Mouse (Mus musculus): ENCODE measurements around the gene Ryr2. TPM values are rescaled to one million over a fixed set of nuclear protein-coding genes. Genes with fewer than 3 reads are reported as not detected.
"Not testable (repeated sequence)": the region's sequence is repeated elsewhere in the genome, so short reads cannot be mapped to it uniquely, and the experiment has no call there.

The Ryr2 gene
- polyA plus RNA-seq, 1 experiment, result 0.24 TPM

- no peak for DNase-seq (ENCODE audit: low read depth)
Measured at GRCm38 (mm10) chr13:11945740-11946139, 161.0 kb downstream of the Ryr2 start.

DNA sequence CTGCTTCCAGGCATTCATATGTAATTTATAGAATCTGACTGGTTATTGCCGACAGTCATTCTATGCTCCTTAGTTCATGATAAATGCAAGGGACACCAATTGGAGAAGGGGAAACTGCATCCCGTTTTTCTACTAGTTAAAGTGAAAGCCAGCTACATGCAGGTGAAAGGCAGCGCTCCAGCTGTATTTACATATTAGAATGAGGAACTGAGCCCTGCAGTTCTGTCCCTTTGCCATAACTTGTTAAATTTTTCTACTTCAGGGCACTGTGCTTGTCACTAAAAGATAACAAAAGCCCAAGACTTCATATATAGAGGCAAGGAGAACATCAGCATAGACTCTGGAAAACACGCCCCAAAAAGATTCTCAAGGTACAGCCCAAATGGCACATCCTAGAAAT lies 165.0 kb downstream of the Ryr2 start:
- DNase-seq (ENCODE audit: low read depth), result no peak

DNA sequence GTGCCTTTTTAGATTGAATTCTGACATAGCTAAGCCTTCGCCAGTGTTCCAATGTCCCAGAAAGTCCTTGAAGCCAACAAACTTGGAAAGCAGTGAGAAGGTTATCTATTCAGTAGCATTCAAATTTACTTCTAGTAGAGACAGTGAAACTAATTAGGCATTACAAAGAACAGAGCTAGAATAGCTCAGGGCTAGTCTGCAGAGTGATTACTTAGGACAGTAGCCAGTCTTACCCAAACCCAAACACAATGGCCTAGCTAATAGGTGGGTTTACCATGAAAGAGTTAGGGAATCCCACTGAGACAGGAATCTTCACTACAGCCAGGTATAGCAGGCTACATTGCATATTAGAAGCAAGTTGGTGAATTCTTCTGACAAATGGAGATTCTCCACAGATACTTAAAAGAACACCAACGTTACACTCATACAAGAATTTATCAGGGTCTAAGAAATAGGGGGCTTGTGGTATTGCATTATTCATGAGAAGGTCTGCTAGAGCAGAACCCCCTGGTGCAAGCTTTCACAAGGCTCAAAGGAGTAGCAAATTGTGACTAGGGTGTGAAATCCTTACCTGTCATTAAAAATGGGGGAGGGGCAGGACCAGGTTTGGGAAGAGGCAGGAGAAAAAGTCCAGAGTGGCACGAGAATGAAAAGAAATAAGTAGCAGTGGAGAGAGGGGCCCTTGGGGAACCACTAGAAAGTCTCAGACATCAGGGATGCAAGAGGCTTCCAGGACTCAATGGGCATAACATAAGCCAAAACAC lies 172.3 kb downstream of the Ryr2 start:
- not testable (repeated sequence) for DNase-seq (ENCODE audit: low read depth)

- DNase-seq (ENCODE audit: low read depth), result no peak
Measured at GRCm38 (mm10) chr13:11933334-11933733, 173.4 kb downstream of the Ryr2 start.

DNA sequence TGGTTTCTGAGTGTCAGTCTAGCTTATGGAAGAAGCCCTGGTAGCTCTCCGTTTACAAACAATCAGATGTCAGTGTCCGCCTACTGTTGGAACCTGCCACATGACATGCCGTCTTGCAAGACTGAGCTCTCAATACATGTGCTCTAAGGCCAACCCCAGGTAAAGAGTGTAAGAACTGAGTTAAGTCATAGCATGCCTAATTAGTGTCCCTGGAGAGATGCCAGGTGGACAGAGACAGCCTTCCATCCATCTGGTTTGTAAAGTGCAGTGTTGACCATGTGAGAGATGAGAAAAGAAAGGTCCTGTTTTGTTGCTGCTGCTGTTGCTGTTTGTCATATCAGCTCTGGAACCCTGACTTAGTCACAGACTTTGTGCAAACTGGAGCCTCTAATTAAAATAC lies 178.0 kb downstream of the Ryr2 start:
- DNase-seq (ENCODE audit: low read depth), result no peak

DNA sequence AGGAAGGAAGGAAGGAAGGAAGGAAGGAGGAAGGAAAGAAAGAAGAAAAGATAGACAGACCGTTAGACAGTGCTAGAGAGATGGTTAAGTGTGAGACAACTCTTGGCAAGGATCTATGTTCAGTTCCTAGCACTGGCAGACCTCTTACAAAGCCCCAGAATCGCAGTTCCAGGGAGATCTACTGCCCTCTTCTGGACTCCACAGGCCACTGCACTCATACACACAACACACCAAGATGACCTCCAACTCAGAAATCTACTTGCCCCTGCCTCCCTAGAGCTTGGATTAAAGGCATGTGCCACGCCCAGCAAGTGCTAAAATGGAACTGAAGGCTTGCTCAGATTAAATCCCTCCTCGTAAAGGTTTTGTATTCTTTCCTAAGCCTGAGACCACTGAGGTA lies 179.0 kb downstream of the Ryr2 start:
- no peak for DNase-seq (ENCODE audit: low read depth)

- no peak for DNase-seq (ENCODE audit: low read depth)
Measured at GRCm38 (mm10) chr13:11926720-11927500, 179.8 kb downstream of the Ryr2 start.

DNA sequence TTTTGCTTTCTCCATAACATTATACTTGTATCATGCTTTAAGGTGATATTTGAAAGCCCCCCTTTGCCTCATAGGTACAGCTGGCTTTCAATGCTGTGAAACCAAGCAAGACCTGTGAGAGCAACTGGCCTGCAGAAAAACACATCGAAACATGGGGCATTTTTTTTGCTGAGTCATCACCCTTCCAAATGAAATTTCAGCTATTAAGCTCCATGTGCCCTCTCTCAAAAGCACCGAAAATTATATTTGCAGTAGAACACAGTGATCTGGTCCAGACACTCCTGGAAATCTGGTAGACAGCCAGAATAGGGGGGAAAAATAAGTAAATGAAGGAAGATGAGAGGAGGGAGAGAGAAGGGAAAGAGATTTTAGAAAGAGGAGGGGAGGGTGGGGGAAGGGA lies 180.5 kb downstream of the Ryr2 start:
- no peak for DNase-seq (ENCODE audit: low read depth)

DNA sequence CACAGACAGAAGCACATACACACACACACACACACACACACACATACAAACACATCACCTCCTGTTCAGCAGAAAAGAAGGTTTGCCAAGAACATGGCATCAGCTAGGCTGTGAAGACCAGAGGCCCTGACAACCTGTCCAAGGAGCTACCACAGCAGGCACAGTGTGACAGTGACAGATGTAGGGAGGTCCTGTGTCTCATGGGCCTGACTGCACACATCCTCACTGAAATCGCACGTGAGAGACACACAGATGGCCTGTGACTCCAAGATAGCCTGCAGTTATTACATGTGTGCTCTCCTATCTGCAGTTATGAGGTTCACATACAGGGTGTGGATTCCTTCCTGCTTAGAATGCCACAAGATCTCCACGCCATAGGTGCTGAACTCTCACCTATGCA lies 182.0 kb downstream of the Ryr2 start:
- DNase-seq (ENCODE audit: low read depth), result no peak

DNA sequence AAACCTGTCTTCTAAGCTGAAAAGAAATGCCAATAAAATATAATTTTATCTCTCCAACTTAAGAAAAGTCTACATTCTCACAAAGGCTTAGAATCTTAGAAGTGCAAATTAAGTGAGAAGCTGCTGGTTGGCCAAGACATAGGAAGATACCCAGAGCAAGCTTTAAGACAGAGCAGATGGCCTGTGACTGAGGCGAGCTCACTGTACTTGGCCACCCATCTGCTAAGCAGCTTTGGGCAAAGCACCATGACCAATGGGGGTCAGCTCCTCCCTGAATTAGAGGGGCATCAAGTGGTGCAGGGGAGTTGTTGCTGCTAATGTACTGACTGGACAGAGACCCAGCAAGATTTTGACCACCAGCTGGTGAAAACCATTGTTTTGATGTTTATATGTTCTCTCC lies 186.2 kb downstream of the Ryr2 start:
- no peak for DNase-seq (ENCODE audit: low read depth)

- DNase-seq (ENCODE audit: low read depth), result no peak
Measured at GRCm38 (mm10) chr13:11919448-11919847, 187.3 kb downstream of the Ryr2 start.

GRCm38 (mm10) chr13:11915619-11916018 lies 191.1 kb downstream of the Ryr2 start:
- no peak for DNase-seq (ENCODE audit: low read depth)

GRCm38 (mm10) chr13:11914682-11915081 lies 192.1 kb downstream of the Ryr2 start:
- no peak for DNase-seq (ENCODE audit: low read depth)

DNA sequence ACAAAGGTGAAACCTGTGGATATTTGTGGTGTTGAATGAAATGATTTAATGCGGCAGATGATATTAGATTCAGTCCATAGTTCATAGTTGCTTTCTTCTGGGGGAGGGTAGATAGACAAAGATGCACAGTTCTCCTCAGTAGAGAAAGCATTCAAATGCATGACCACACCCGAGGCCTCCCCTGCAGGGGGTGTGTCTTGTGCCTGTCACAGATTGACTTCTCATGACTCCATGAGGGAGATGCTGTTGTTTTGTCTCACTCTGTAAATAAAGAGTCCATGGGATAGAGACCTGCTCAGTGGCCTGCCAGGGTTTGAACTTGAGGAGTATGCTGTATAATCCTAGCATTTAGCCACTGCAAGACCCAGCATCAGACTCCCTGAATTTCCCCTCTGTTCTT lies 194.5 kb downstream of the Ryr2 start:
- no peak for DNase-seq (ENCODE audit: low read depth)

GRCm38 (mm10) chr13:11908123-11908522 lies 198.6 kb downstream of the Ryr2 start:
- DNase-seq (ENCODE audit: low read depth), result no peak

- no peak for DNase-seq (ENCODE audit: low read depth)
Measured at GRCm38 (mm10) chr13:11905126-11905525, 201.6 kb downstream of the Ryr2 start.

- no peak for DNase-seq (ENCODE audit: low read depth)
Measured at GRCm38 (mm10) chr13:11903272-11903671, 203.5 kb downstream of the Ryr2 start.

DNA sequence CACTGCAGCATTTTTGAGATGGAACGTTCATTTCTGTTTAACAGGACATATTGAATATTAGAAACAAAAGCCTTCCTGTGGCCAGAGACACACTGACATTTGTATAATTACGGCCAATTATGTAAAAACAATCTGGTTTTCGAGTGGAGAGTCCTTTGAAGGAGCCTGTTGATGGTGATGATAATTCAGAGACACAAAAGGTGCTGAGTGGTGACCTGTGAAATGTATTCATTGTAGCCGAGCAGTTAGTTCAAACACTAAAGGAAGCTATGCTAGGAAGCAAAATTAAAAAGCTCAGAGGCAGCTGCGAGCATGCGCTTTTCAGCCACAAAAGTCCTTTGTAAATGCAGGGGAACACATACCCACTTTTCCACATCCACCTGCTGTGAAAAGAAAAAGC lies 203.9 kb downstream of the Ryr2 start:
- no peak for DNase-seq (ENCODE audit: low read depth)

- no peak for DNase-seq (ENCODE audit: low read depth)
Measured at GRCm38 (mm10) chr13:11900631-11901030, 206.1 kb downstream of the Ryr2 start.

- no peak for DNase-seq (ENCODE audit: low read depth)
Measured at GRCm38 (mm10) chr13:11895631-11896030, 211.1 kb downstream of the Ryr2 start.

DNA sequence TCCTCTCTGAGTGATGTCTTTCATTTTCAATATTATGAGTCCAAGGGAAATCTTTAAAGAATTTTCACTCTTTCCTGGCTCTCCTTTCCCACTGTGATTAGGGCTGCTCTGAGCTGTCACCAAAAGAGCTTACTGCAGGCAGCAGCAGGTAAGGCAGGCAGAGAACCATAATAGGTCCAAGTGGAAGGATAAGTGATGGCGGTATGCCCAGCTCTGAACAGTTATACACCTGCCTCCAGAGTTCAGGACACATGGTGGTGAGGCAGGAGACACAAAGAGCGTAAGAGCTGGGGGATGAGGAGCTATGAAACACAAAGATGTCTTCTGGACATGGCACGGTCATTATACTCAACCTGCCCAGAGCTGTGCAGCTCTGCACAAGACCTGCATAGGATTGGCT lies 215.0 kb downstream of the Ryr2 start:
- DNase-seq (ENCODE audit: low read depth), result no peak

DNA sequence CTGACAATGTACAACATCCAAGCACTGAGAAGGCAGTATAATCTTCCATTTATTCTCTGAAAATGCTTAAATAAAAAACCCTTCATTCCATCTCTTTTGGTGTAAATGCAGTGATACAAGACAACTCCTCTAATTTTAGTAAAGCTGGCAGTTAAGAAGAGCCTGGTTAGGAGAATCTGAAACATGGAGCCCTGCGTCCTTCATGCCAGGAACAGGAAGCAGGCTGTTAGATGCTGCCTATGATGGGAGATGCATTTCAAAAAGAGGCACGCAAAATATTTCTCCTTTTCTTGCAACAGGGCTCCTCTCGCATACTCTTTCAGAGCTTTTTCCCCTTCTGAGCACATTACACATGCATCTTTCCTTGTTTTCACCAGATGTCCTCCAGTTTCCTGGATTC lies 215.6 kb downstream of the Ryr2 start:
- no peak for DNase-seq (ENCODE audit: low read depth)

DNA sequence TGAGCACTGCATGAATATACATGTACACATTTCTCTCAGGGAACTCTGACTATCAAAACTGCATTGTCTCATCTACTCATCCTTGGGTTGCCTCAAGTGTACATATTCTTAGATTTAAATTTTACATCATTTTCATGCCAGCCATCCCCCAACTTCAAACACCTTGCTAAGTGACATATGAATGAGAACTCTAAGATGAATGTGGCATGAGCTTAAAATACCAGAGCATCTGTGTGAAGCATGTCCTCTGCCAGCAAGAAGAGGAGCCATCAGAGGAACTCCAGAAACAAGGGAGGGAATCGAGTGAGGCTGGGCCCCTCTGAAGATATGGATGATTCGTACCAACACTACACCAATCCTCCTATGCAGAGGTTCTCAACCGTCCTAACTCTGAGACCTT lies 222.6 kb downstream of the Ryr2 start:
- DNase-seq (ENCODE audit: low read depth), result no peak
